In the genomic region with DNA sequence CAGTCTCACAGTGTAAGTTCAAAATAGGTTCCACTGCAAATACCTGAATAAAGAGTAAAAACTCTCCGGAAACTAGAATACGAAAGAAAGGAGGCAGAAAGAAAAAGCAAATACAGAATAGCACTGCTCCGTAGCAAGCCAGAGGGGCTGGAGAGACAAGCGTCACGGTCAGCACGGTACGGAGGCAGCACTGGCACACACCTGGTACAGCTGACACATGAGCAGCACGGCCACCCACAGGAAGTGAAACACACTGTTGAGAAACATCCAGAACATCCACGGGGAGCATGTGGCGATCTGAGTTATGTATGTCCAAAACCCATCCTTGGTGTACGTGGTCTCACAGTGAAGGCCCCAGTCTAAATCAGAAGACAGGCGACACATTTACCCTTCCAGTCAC, we compare ENCODE assay signal across 21 mouse cellular contexts. TPM values are rescaled to one million over a fixed set of nuclear protein-coding genes. Genes with fewer than 3 reads are reported as not detected.
DNase-seq lines count a peak whose midpoint lies in the region; ATAC-seq and TF ChIP-seq lines count a peak whose summit lies in the region.
"Had no signal": no experiment of that assay in that cellular context is flagged by ENCODE, and none has a peak within 500 bp of the region (broad histone marks: within the 10 kb centered on the region; RNA-seq: fewer than 3 reads in every experiment).

No protein-coding gene starts in this region.

- H3K4me2 ChIP-seq in kidney, embryonic 14.5 days (replicated peaks; ENCODE audit: low read depth, low read length): no peak overlapping the region
- H3K4me2 ChIP-seq in CH12.LX (ENCODE audit: insufficient read depth, low read depth, poor library complexity, severe bottlenecking): no peak overlapping the region
- H3K4me2 ChIP-seq: embryonic facial prominence, embryonic 13.5 days; neural tube, embryonic 12.5 days; stomach, embryonic 15.5 days had no signal

- no peak for TF ChIP-seq POLR2A in CH12.LX (IDR thresholded peaks at IDR 0.05; ENCODE audit: low read depth, low read length)

- intact Hi-C loops in heart, postnatal 25 days (cut with DNase I): loop anchor here (10.0 kb wide), 1 partner anchor 151 kb away; no protein-coding TSS in a partner anchor
- intact Hi-C loops in gastrocnemius, postnatal 36 days (cut with DNase I): no loop called here

- no peak overlapping the region for H3K9ac ChIP-seq in kidney, embryonic 14.5 days (ENCODE audit: low read depth, low read length)
- no peak overlapping the region for H3K9ac ChIP-seq in CH12.LX (ENCODE audit: insufficient read depth, low read depth)
- H3K9ac ChIP-seq: embryonic facial prominence, embryonic 13.5 days; neural tube, embryonic 12.5 days; stomach, embryonic 15.5 days had no signal

- H3K4me3 ChIP-seq in kidney, embryonic 14.5 days (ENCODE audit: low read length): no peak overlapping the region
- H3K4me3 ChIP-seq in CH12.LX (replicated peaks in 1 of 3; ENCODE audit: low read depth in 2 of 3, low read length in 2 of 3, poor library complexity in 1 of 3): no peak overlapping the region
- H3K4me3 ChIP-seq: embryonic facial prominence, embryonic 13.5 days; limb, embryonic 10.5 days; midbrain, embryonic 10.5 days; neural tube, embryonic 12.5 days; stomach, embryonic 15.5 days had no signal

- no peak for TF ChIP-seq CTCF in CH12.LX (conservative IDR thresholded peaks at IDR 0.05 in 1 of 2, IDR thresholded peaks at IDR 0.05 in 1 of 2; ENCODE audit: low read depth in 2 of 2, low read length in 2 of 2)

- 77% methylated on average over 12 of the region's 12 CpGs for WGBS in kidney, embryonic 14.5 days

- TF ChIP-seq EP300 in CH12.LX (IDR thresholded peaks at IDR 0.05; ENCODE audit: low read length): no peak

- ATAC-seq in kidney, embryonic 14.5 days (ENCODE audit: low FRiP score, low TSS enrichment): 0 out of 2 replicates have a peak, but pooled peaks have one; percentile 46
- peak; percentile 55 for ATAC-seq in megakaryocyte progenitor cell, adult 5-6 weeks (replicated peaks; ENCODE audit: poor library complexity)
- ATAC-seq: forebrain, embryonic 16.5 days had no signal

- dilution Hi-C loops in CH12.LX (cut with MboI; ENCODE audit: extremely low pct_ligation_motif_present, extremely low pct_unique_long_range_greater_than_20kb, low sequenced_read_pairs): no loop called here

- no peak overlapping the region; the same call in 1 of the 2 replicates for H3K27ac ChIP-seq in kidney, embryonic 14.5 days (ENCODE audit: low read depth, low read length)
- no peak overlapping the region for H3K27ac ChIP-seq in CH12.LX (ENCODE audit: insufficient read depth, low read depth)
- H3K27ac ChIP-seq: limb, embryonic 10.5 days; midbrain, embryonic 10.5 days; neural tube, embryonic 12.5 days; stomach, embryonic 15.5 days had no signal

- H3K36me3 ChIP-seq in kidney, embryonic 14.5 days (ENCODE audit: control insufficient read depth, insufficient read depth, low read length): peaks cover 52% of the 10 kb centered on the region; the same call in 1 of the 2 replicates
- peaks cover 8 to 50% of the 10 kb centered on the region in 2 experiments for H3K36me3 ChIP-seq in CH12.LX (replicated peaks in 1 of 2; ENCODE audit: control insufficient read depth in 1 of 2, insufficient read depth in 1 of 2, low read length in 1 of 2)

- DNase-seq in heart, adult 11 months: peak; percentile 81
- no peak for DNase-seq in heart, postnatal 25 days (ENCODE audit: low spot score)
- DNase-seq in kidney, adult 18-20 months: no peak
- peak; percentile 24 for DNase-seq in CH12.LX (ENCODE audit: extremely low read depth)
- no peak for DNase-seq in cerebellum, adult 11-12 months
- DNase-seq in gastrocnemius, postnatal 36 days: no peak
- DNase-seq: cerebellum, adult 8-10 months; kidney, adult 2 months; kidney, postnatal 36 days; layer of hippocampus, adult 9-11 months; lung, adult 2 months; right cerebral cortex, postnatal 14 days; spleen, adult 18-20 months had no signal

- in situ Hi-C loops in CH12.LX (cut with MboI; ENCODE audit: low pct_ligation_motif_present, low pct_unique_long_range_greater_than_20kb, low sequenced_read_pairs): no loop called here

- no peaks in the 10 kb centered on the region for H3K9me3 ChIP-seq in kidney, embryonic 14.5 days (ENCODE audit: control insufficient read depth, low read length)
- no peaks in the 10 kb centered on the region for H3K9me3 ChIP-seq in CH12.LX (replicated peaks; ENCODE audit: low read length)
- H3K9me3 ChIP-seq: embryonic facial prominence, embryonic 13.5 days; limb, embryonic 10.5 days; midbrain, embryonic 10.5 days; neural tube, embryonic 12.5 days; stomach, embryonic 15.5 days had no signal

- no peaks in the 10 kb centered on the region for H3K4me1 ChIP-seq in kidney, embryonic 14.5 days (ENCODE audit: control insufficient read depth, insufficient read depth, low read length)
- peaks cover 7 to 25% of the 10 kb centered on the region in 2 experiments for H3K4me1 ChIP-seq in CH12.LX (ENCODE audit: control insufficient read depth in 1 of 2, insufficient read depth in 2 of 2)
- H3K4me1 ChIP-seq: embryonic facial prominence, embryonic 13.5 days; limb, embryonic 10.5 days; midbrain, embryonic 10.5 days; neural tube, embryonic 12.5 days; stomach, embryonic 15.5 days had no signal

- no peaks in the 10 kb centered on the region for H3K79me2 ChIP-seq in CH12.LX (replicated peaks; ENCODE audit: control insufficient read depth, extremely low read depth, insufficient read depth, poor library complexity, severe bottlenecking)

- no peak for TF ChIP-seq RAD21 in CH12.LX (IDR thresholded peaks at IDR 0.05; ENCODE audit: low read depth, low read length)

- no peaks in the 10 kb centered on the region for H3K27me3 ChIP-seq in kidney, embryonic 14.5 days (ENCODE audit: control insufficient read depth, insufficient read depth, low read length)
- no peaks in the 10 kb centered on the region for H3K27me3 ChIP-seq in CH12.LX (replicated peaks)
- H3K27me3 ChIP-seq: embryonic facial prominence, embryonic 13.5 days; neural tube, embryonic 12.5 days; stomach, embryonic 15.5 days had no signal

TF ChIP-seq in CH12.LX, 34 proteins besides CTCF, POLR2A, EP300 and RAD21:
- TF ChIP-seq CHD2 (IDR thresholded peaks at IDR 0.05; ENCODE audit: low read length): no peak
- TF ChIP-seq BHLHE40 (IDR thresholded peaks at IDR 0.05; ENCODE audit: low read depth, low read length): peak; percentile 84

RNA-seq across cellular contexts. Expression of a gene that starts 26.4 kb away (rescaled TPM):
- total RNA-seq in heart, postnatal 25 days (2021): 10 to 100 TPM; 54.6 to 60.7 TPM
- polyA plus RNA-seq in kidney, embryonic 14.5 days (2014; fragmentation: Nextera tagmentation; extraction: Ambion mirVana): 157 and 158 TPM in 2 replicates
- total RNA-seq in CH12.LX (2012; rRNA removed): 0.92 and 1.3 TPM in 2 replicates
- 0.82 and 1.2 TPM in 2 replicates for total RNA-seq in CH12.LX (2014; rRNA removed)
- 0.87 and 1.3 TPM in 2 replicates for polyA plus RNA-seq in CH12.LX (2012; ENCODE audit: insufficient read length, low read depth)
- 19.3 and 26.5 TPM in 2 replicates for total RNA-seq in megakaryocyte progenitor cell, adult 5-6 weeks (2015)
- total RNA-seq in megakaryocyte progenitor cell, adult 5-6 weeks (2017): 61.1 and 92.4 TPM in 2 replicates
- total RNA-seq in gastrocnemius, postnatal 36 days (2021): 1 to 10 TPM; 5.9 to 6.2 TPM

Comparison
In these comparisons a context has a peak if more than half of its experiments do, and no peak if none do; other contexts are left out.
1. DNase-seq: peak in heart, adult 11 months (single experiment) and CH12.LX (single experiment); none in heart, postnatal 25 days (single experiment), kidney, adult 18-20 months (single experiment), cerebellum, adult 11-12 months (single experiment) and gastrocnemius, postnatal 36 days (0 of 2).